Mouse (Mus musculus): ENCODE results near the gene Il21. TPM values are rescaled to one million over a fixed set of nuclear protein-coding genes. Genes with fewer than 3 reads are reported as not detected.

Gene Il21
- polyA plus RNA-seq, 1 experiment from 2014 or later: not detected

DNA sequence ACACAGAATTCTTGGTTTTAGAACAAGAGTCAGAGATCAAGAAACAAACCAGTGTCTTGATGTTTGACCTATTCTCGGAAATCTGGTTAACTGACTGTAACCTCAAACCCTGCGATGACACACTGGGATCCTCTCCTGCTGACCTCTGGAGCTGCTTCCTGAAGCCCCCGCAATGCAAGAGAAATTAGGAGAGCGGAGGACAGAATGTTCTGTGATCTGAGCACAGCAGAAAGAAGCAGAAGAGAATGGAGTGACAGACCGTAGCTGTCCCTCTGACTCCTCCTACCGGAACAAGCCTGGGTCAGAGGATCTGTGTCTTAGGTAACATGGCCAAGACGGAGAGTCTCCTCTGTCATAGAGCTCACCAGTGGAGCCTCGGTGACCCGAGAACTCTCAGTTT lies 53.0 kb downstream of the Il21 start:
- Histone ChIP-seq H3K9ac (no peak overlapping the region), H3K4me3 (replicated peaks; ENCODE audit: low read length) (no peak overlapping the region), H3K4me1 (replicated peaks; ENCODE audit: control insufficient read depth, insufficient read depth, low read length) (no peaks in the 10 kb centered on the region), H3K4me2 (replicated peaks) (no peak overlapping the region), H3K27me3 (ENCODE audit: control insufficient read depth, insufficient read depth, low read length) (no peaks in the 10 kb centered on the region), H3K27ac (no peak overlapping the region), H3K9me3 (ENCODE audit: control insufficient read depth, low read length) (no peaks in the 10 kb centered on the region), H3K36me3 (replicated peaks; ENCODE audit: control insufficient read depth, insufficient read depth) (no peaks in the 10 kb centered on the region)
- 91% methylated on average over 9 of the region's 9 CpGs for WGBS
- DNase-seq (ENCODE audit: low spot score): no peak
- ATAC-seq (ENCODE audit: low FRiP score): no peak

DNA sequence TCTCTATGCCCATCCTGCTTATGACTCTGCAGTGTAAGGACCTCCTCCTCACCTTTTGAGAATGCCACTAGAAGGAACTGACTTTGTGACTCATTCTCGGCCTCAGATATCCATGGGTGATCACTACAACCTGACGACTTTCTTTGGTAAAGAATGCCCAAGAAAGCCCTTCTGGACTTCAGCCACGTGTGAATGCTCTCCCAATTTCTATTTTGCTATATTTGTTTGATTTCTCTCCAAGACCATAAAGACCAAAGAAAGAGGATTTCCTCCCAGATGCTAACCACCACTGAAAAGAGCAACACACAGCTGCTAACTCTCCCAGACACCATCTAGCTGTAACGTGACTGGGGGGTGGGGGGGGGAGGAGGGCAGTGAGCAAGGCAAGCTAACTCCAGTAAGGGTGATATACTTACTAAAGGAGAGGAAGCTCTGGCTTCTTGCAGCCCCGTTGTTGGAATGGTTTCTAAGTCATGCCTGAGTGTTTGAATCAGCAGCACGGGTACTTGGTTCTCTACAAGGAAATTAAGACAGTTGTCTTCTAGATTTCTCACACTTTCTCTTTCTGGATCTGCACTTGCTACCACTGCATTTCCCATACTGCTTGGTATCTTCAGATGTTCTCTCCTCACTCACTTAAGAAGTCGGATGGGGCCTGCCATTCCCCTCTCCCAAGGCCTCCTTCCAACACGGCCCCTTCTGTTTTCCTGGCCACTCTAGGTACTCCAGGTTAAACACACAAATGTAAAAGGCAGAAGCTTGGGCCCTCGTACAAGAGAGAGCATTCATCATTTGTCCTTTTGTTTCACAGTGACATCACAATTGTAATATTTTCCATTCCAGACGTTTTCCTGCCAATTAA lies 57.5 kb downstream of the Il21 start:
- no peaks in the 10 kb centered on the region for H3K36me3 ChIP-seq (replicated peaks; ENCODE audit: control insufficient read depth, insufficient read depth)
- H3K4me2 ChIP-seq (replicated peaks): no peak overlapping the region
- DNase-seq (ENCODE audit: low spot score): no peak
- no peaks in the 10 kb centered on the region for H3K4me1 ChIP-seq (replicated peaks; ENCODE audit: control insufficient read depth, insufficient read depth, low read length)
- H3K27me3 ChIP-seq (ENCODE audit: control insufficient read depth, insufficient read depth, low read length): no peaks in the 10 kb centered on the region
- no peak overlapping the region for H3K27ac ChIP-seq
- WGBS: 75% methylated on average over 10 of the region's 10 CpGs
- H3K9ac ChIP-seq: no peak overlapping the region
- no peak for ATAC-seq (ENCODE audit: low FRiP score)
- no peaks in the 10 kb centered on the region for H3K9me3 ChIP-seq (ENCODE audit: control insufficient read depth, low read length)
- no peak overlapping the region for H3K4me3 ChIP-seq (replicated peaks; ENCODE audit: low read length)

DNA sequence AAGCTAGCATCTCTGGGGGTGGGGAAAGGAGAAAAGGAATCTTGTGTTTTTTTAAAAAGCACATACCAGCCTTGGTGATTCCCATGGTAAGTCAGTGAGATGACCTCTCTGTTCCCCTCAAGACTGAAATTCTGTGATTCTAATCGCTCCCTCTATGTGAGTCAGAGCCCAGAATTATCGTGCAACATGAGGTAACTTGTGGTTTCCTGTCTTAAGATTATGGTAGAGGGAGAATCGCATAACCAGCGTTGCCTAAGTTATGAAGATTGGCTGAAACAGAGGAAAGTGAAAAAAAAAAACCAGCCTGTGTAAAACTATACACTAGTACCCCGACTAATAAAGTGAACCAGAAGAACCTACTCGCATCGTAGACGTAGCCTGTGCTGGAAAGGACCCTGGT lies 59.2 kb downstream of the Il21 start:
- Histone ChIP-seq H3K27me3 (ENCODE audit: control insufficient read depth, insufficient read depth, low read length) (no peaks in the 10 kb centered on the region), H3K36me3 (replicated peaks; ENCODE audit: control insufficient read depth, insufficient read depth) (no peaks in the 10 kb centered on the region), H3K9me3 (ENCODE audit: control insufficient read depth, low read length) (no peaks in the 10 kb centered on the region), H3K27ac (no peak overlapping the region), H3K4me1 (replicated peaks; ENCODE audit: control insufficient read depth, insufficient read depth, low read length) (no peaks in the 10 kb centered on the region), H3K4me3 (replicated peaks; ENCODE audit: low read length) (no peak overlapping the region), H3K4me2 (replicated peaks) (no peak overlapping the region), H3K9ac (no peak overlapping the region)
- WGBS: 90% methylated on average over 8 of the region's 8 CpGs
- DNase-seq (ENCODE audit: low spot score) (no peak), ATAC-seq (ENCODE audit: low FRiP score) (no peak)

Small RNA genes within 50 kb of the gene (microRNA-seq; reads per million reads assigned to microRNA genes)
- not detected for gene Gm24169

Other genes with a start within 250 kb of the Il21 start
- gene Adad1, start 169.1 kb downstream of the Il21 start, polyA plus RNA-seq (2014; fragmentation: Nextera tagmentation; extraction: Ambion mirVana): 0.48 TPM in 1 of 2 replicates, not detected in the other
- gene Il2, start 106.7 kb downstream of the Il21 start, polyA plus RNA-seq (2014; fragmentation: Nextera tagmentation; extraction: Ambion mirVana): 0.70 and 0.86 TPM in 2 replicates
- 5.1 and 5.4 TPM in 2 replicates for gene Bbs12, start 79.9 kb upstream of the Il21 start, polyA plus RNA-seq (2014; fragmentation: Nextera tagmentation; extraction: Ambion mirVana)
- gene Cetn4, start 80.1 kb upstream of the Il21 start, polyA plus RNA-seq (2014; fragmentation: Nextera tagmentation; extraction: Ambion mirVana): 1.5 and 1.7 TPM in 2 replicates
- 1.1 and 1.5 TPM in 2 replicates for gene Fgf2, start 115.7 kb upstream of the Il21 start, polyA plus RNA-seq (2014; fragmentation: Nextera tagmentation; extraction: Ambion mirVana)
- 33.1 and 35.6 TPM in 2 replicates for gene Spata5, start 187.3 kb upstream of the Il21 start, polyA plus RNA-seq (2014; fragmentation: Nextera tagmentation; extraction: Ambion mirVana)
- 6.8 and 8.7 TPM in 2 replicates for gene Nudt6, start 187.6 kb upstream of the Il21 start, polyA plus RNA-seq (2014; fragmentation: Nextera tagmentation; extraction: Ambion mirVana)